Mouse (Mus musculus): ENCODE data around the gene Ptpra. TPM values are rescaled to one million over a fixed set of nuclear protein-coding genes. Genes with fewer than 3 reads are reported as not detected.
"Not testable (repeated sequence)": the region's sequence is repeated elsewhere in the genome, so short reads cannot be mapped to it uniquely, and the experiment has no call there.

Ptpra gene
- polyA plus RNA-seq, 1 experiment = 31.9 TPM

GRCm38 (mm10) chr2:130488002-130488401 lies 37.9 kb downstream of the Ptpra start:
- Histone ChIP-seq H3K27me3 (ENCODE audit: control insufficient read depth, insufficient read depth, low read length) (no peaks in the 10 kb centered on the region), H3K4me3 (ENCODE audit: extremely low read depth, insufficient read depth, insufficient read length) (no peak overlapping the region), H3K36me3 (ENCODE audit: control insufficient read depth, insufficient read depth, low read length) (no peaks in the 10 kb centered on the region; the same call in 1 of the 2 replicates), H3K27ac (ENCODE audit: insufficient read depth, low read length) (no peak overlapping the region), H3K4me1 (ENCODE audit: control insufficient read depth, insufficient read depth, insufficient read length) (peaks cover 2% of the 10 kb centered on the region)
- whole genome bisulfite sequencing = 99% methylated on average over 2 of the region's 2 CpGs
- no peak for DNase-seq (ENCODE audit: low read depth in 1 of 2, low spot score in 2 of 2)
- TF ChIP-seq POLR2A (IDR thresholded peaks at IDR 0.05; ENCODE audit: low read depth, low read length) = no peak
- no peak for TF ChIP-seq CTCF (IDR thresholded peaks at IDR 0.05; ENCODE audit: extremely low read depth, insufficient read depth, insufficient read length, insufficient replicate concordance)

GRCm38 (mm10) chr2:130488600-130488999 lies 38.5 kb downstream of the Ptpra start:
- no peaks in the 10 kb centered on the region for H3K27me3 ChIP-seq (ENCODE audit: control insufficient read depth, insufficient read depth, low read length)
- TF ChIP-seq CTCF (IDR thresholded peaks at IDR 0.05; ENCODE audit: extremely low read depth, insufficient read depth, insufficient read length, insufficient replicate concordance) (no peak), POLR2A (IDR thresholded peaks at IDR 0.05; ENCODE audit: low read depth, low read length) (no peak)
- H3K27ac ChIP-seq (ENCODE audit: insufficient read depth, low read length) = no peak overlapping the region
- no peak for DNase-seq (ENCODE audit: low read depth in 1 of 2, low spot score in 2 of 2)
- 80% methylated on average over 4 of the region's 4 CpGs for WGBS
- no peak overlapping the region for H3K4me3 ChIP-seq (ENCODE audit: extremely low read depth, insufficient read depth, insufficient read length)
- no peaks in the 10 kb centered on the region; the same call in 1 of the 2 replicates for H3K36me3 ChIP-seq (ENCODE audit: control insufficient read depth, insufficient read depth, low read length)
- peaks cover 2% of the 10 kb centered on the region for H3K4me1 ChIP-seq (ENCODE audit: control insufficient read depth, insufficient read depth, insufficient read length)

- no peak for DNase-seq (ENCODE audit: low read depth in 1 of 2, low spot score in 2 of 2)
- peaks cover 2% of the 10 kb centered on the region for H3K4me1 ChIP-seq (ENCODE audit: control insufficient read depth, insufficient read depth, insufficient read length)
- H3K27ac ChIP-seq (ENCODE audit: insufficient read depth, low read length) = no peak overlapping the region
- no peaks in the 10 kb centered on the region for H3K27me3 ChIP-seq (ENCODE audit: control insufficient read depth, insufficient read depth, low read length)
- 72% methylated on average over 4 of the region's 4 CpGs for WGBS
- no peak overlapping the region for H3K4me3 ChIP-seq (ENCODE audit: extremely low read depth, insufficient read depth, insufficient read length)
- no peaks in the 10 kb centered on the region; the same call in 1 of the 2 replicates for H3K36me3 ChIP-seq (ENCODE audit: control insufficient read depth, insufficient read depth, low read length)
- TF ChIP-seq CTCF (IDR thresholded peaks at IDR 0.05; ENCODE audit: extremely low read depth, insufficient read depth, insufficient read length, insufficient replicate concordance) = no peak
- no peak for TF ChIP-seq POLR2A (IDR thresholded peaks at IDR 0.05; ENCODE audit: low read depth, low read length)
Observed at GRCm38 (mm10) chr2:130491162-130491561, 41.1 kb downstream of the Ptpra start.

GRCm38 (mm10) chr2:130491587-130491986 lies 41.5 kb downstream of the Ptpra start:
- no peaks in the 10 kb centered on the region for H3K27me3 ChIP-seq (ENCODE audit: control insufficient read depth, insufficient read depth, low read length)
- TF ChIP-seq POLR2A (IDR thresholded peaks at IDR 0.05; ENCODE audit: low read depth, low read length) (no peak), CTCF (IDR thresholded peaks at IDR 0.05; ENCODE audit: extremely low read depth, insufficient read depth, insufficient read length, insufficient replicate concordance) (no peak)
- DNase-seq (ENCODE audit: low read depth in 1 of 2, low spot score in 2 of 2) = no peak
- H3K27ac ChIP-seq (ENCODE audit: insufficient read depth, low read length) = no peak overlapping the region
- no peak overlapping the region for H3K4me3 ChIP-seq (ENCODE audit: extremely low read depth, insufficient read depth, insufficient read length)
- WGBS = 36% methylated on average over 7 of the region's 7 CpGs
- peaks cover 2% of the 10 kb centered on the region for H3K4me1 ChIP-seq (ENCODE audit: control insufficient read depth, insufficient read depth, insufficient read length)
- no peaks in the 10 kb centered on the region; the same call in 1 of the 2 replicates for H3K36me3 ChIP-seq (ENCODE audit: control insufficient read depth, insufficient read depth, low read length)

- not testable (repeated sequence) for H3K27ac ChIP-seq (ENCODE audit: insufficient read depth, low read length); H3K4me1 ChIP-seq (ENCODE audit: control insufficient read depth, insufficient read depth, insufficient read length); DNase-seq (ENCODE audit: low read depth in 1 of 2, low spot score in 2 of 2); H3K27me3 ChIP-seq (ENCODE audit: control insufficient read depth, insufficient read depth, low read length); H3K36me3 ChIP-seq (ENCODE audit: control insufficient read depth, insufficient read depth, low read length); H3K4me3 ChIP-seq (ENCODE audit: extremely low read depth, insufficient read depth, insufficient read length)
- WGBS = 84% methylated on average over 4 of the region's 4 CpGs
Observed at GRCm38 (mm10) chr2:130495114-130495513, 45.0 kb downstream of the Ptpra start.

GRCm38 (mm10) chr2:130496037-130496436 lies 46.0 kb downstream of the Ptpra start:
- Histone ChIP-seq H3K36me3 (ENCODE audit: control insufficient read depth, insufficient read depth, low read length) (no peaks in the 10 kb centered on the region), H3K27me3 (ENCODE audit: control insufficient read depth, insufficient read depth, low read length) (no peaks in the 10 kb centered on the region), H3K4me3 (ENCODE audit: extremely low read depth, insufficient read depth, insufficient read length) (no peak overlapping the region), H3K27ac (ENCODE audit: insufficient read depth, low read length) (no peak overlapping the region), H3K4me1 (ENCODE audit: control insufficient read depth, insufficient read depth, insufficient read length) (peaks cover 6% of the 10 kb centered on the region; the same call in 1 of the 2 replicates)
- DNase-seq (ENCODE audit: low read depth in 1 of 2, low spot score in 2 of 2) = no peak
- TF ChIP-seq POLR2A (IDR thresholded peaks at IDR 0.05; ENCODE audit: low read depth, low read length) (no peak), CTCF (IDR thresholded peaks at IDR 0.05; ENCODE audit: extremely low read depth, insufficient read depth, insufficient read length, insufficient replicate concordance) (no peak)
- WGBS = 70% methylated on average over 6 of the region's 6 CpGs

- 91% methylated on average over 4 of the region's 4 CpGs for WGBS
- H3K36me3 ChIP-seq (ENCODE audit: control insufficient read depth, insufficient read depth, low read length) = no peaks in the 10 kb centered on the region
- TF ChIP-seq CTCF (IDR thresholded peaks at IDR 0.05; ENCODE audit: extremely low read depth, insufficient read depth, insufficient read length, insufficient replicate concordance) (no peak), POLR2A (IDR thresholded peaks at IDR 0.05; ENCODE audit: low read depth, low read length) (no peak)
- no peaks in the 10 kb centered on the region for H3K27me3 ChIP-seq (ENCODE audit: control insufficient read depth, insufficient read depth, low read length)
- no peak overlapping the region for H3K4me3 ChIP-seq (ENCODE audit: extremely low read depth, insufficient read depth, insufficient read length)
- peaks cover 7% of the 10 kb centered on the region; the same call in 1 of the 2 replicates for H3K4me1 ChIP-seq (ENCODE audit: control insufficient read depth, insufficient read depth, insufficient read length)
- DNase-seq (ENCODE audit: low read depth in 1 of 2, low spot score in 2 of 2) = no peak
- no peak overlapping the region for H3K27ac ChIP-seq (ENCODE audit: insufficient read depth, low read length)
Observed at GRCm38 (mm10) chr2:130496931-130497330, 46.9 kb downstream of the Ptpra start.

Measured in spleen, adult 2 months (tissue).